Mouse (Mus musculus) kidney, adult 2 months (tissue): Measurements from ENCODE around the gene Elovl4.

ENCODE experiments used
- CTCF ChIP-seq: fragments of 200-500 bp; conservative IDR thresholded peaks from 2 replicates; pipeline ENCODE4 v1.5.1; 2011; ENCODE audit warnings: low read depth, mild to moderate bottlenecking, control low read depth, low read length, moderate library complexity, mixed read lengths; ENCODE audit not compliant: insufficient read depth, insufficient read length
- POLR2A ChIP-seq: fragments of 200-500 bp; IDR thresholded peaks from one replicate; pipeline ENCODE4 v1.6.1; 2011; ENCODE audit warnings: low read depth, low read length, control low read depth

DNA sequence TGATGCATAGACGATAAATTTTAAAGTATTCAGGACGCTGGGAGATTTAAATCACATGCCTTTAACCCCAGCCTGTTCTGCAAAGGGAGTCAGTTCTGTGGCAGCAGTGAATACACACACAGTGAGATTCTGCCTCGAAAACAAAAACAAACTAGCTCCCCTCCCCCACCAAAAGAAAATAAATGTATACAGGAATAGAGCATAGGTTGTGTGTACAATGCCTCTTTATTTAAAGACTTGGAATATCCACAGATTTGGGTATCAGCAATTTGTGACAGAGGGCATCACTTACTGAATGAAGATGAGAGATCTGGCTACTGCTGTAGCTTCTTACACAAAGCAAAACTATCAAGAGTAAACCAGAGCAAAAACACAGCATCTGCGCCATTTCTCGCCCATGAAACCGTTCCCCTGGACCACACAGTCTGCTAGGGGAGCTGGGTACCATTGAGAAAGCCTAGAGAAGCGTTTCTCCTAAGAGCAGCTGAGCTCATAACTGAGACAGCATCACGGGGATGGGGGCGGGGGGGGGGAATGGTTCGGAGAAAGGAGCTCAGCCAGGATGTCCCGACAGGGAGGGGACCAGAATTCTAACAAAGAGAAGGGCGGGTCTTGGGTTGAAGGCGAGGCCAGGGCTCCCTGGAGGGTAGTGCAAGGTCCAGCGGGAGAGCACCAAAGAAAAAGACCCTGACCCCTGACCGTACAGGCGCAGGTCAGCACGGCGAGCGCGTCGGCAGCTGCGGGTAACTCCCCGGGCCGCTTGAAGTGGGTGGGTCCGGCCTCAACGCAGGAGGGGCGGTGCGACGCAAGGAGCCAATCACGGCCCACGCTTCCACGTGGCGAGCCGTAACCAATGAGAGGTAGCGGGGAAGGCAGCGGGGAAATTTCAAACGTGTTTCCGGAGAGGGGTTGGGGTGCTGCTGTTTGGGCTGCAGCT is 28.0 kb upstream of the Elovl4 start, which contains the start of gene Ttk:
- no peak for TF ChIP-seq CTCF
- TF ChIP-seq POLR2A = peak; percentile 44
